Mouse (Mus musculus): Measurements from ENCODE around the gene Exo1.

Exo1 gene

DNA sequence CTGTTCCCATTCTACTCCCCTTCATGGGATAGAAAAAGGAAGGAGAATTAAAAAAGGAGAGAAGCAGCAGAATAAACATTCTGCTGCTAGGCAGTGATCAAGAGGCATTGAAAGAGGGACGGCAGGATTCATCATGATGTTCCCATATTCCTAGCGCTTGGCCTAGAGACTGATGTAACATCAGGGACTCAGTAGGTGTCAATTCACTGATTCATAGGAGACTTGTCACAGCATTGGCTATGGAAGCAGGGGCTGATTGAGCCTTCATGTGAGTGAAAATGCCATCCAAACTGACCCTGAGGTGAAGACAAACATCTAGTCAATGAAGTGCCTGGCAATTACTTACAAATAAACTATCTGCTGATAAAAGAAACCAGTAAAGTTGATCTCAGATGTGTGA is 70.5 kb downstream of the Exo1 start:
- no peak for DNase-seq (ENCODE audit: low read depth)

DNA sequence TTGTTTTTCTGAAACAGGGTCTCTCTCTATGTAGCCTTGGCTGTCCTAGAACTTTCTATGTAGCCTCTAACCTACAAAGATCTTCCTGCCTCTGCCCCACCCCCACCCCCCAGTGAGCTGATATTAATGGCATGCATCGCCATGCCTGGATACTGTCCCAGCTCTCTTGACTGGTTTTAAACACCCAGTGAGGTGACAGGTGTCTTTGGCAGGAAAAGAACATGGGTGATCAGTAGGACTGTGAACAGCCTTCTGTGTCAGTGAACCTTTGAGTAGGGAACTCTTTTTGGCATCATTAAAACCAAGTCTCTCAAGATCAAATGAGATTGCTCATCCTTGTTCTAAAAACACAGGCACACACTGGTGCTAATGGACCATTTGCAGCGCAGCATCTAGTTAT is 81.4 kb downstream of the Exo1 start:
- DNase-seq (ENCODE audit: low read depth), result no peak
